Mouse (Mus musculus) olfactory bulb, adult 2 months (tissue): Measurements from ENCODE around the gene Tssk2. TPM values are rescaled to one million over a fixed set of nuclear protein-coding genes. Genes with fewer than 3 reads are reported as not detected.

Source experiments
- H3K27ac ChIP-seq: fragments of 200-500 bp; 2 replicates; pipeline ENCODE4 v1.5.1; 2012; ENCODE audit warnings: low read depth, low read length; ENCODE audit not compliant: insufficient read depth
- H3K4me1 ChIP-seq: fragments of 200-500 bp; 2 replicates; pipeline ENCODE4 v1.6.1; 2012; ENCODE audit warnings: low read length; ENCODE audit not compliant: control insufficient read depth, insufficient read depth
- H3K4me3 ChIP-seq: fragments of 200-500 bp; 2 replicates; pipeline ENCODE4 v1.5.1; 2012; ENCODE audit warnings: mild to moderate bottlenecking, low read depth, low read length, moderate library complexity; ENCODE audit not compliant: insufficient read depth
- CTCF ChIP-seq: fragments of 200-500 bp; IDR thresholded peaks from 2 replicates; pipeline ENCODE4 v1.5.1; 2012; ENCODE audit warnings: low read depth, mild to moderate bottlenecking, low read length, moderate library complexity; ENCODE audit not compliant: insufficient read depth
- POLR2A ChIP-seq: fragments of 200-500 bp; IDR thresholded peaks from 2 replicates; pipeline ENCODE4 v1.6.1; 2012; ENCODE audit warnings: mild to moderate bottlenecking, low read depth, low read length, moderate library complexity; ENCODE audit not compliant: insufficient read depth
- WGBS: fragments of 180-500 bp; shearing (Covaris S2); methylation state at CpG from one replicate; pipeline ENCODE4 v1.1.7; 2018; 5-methylcytosine and 5-hydroxymethylcytosine counted together
- polyA plus RNA-seq: library from polyadenylated mRNA; stranded (reverse); fragments of >200 nt; gene quantifications from 2 replicates; pipeline ENCODE4 v1.2.4, GENCODE M21; 2012; ENCODE audit warnings: low replicate concordance; ENCODE audit not compliant: missing spikeins, insufficient read depth, insufficient read length

Tssk2 gene
- polyA plus RNA-seq, 1 experiment = not detected

DNA sequence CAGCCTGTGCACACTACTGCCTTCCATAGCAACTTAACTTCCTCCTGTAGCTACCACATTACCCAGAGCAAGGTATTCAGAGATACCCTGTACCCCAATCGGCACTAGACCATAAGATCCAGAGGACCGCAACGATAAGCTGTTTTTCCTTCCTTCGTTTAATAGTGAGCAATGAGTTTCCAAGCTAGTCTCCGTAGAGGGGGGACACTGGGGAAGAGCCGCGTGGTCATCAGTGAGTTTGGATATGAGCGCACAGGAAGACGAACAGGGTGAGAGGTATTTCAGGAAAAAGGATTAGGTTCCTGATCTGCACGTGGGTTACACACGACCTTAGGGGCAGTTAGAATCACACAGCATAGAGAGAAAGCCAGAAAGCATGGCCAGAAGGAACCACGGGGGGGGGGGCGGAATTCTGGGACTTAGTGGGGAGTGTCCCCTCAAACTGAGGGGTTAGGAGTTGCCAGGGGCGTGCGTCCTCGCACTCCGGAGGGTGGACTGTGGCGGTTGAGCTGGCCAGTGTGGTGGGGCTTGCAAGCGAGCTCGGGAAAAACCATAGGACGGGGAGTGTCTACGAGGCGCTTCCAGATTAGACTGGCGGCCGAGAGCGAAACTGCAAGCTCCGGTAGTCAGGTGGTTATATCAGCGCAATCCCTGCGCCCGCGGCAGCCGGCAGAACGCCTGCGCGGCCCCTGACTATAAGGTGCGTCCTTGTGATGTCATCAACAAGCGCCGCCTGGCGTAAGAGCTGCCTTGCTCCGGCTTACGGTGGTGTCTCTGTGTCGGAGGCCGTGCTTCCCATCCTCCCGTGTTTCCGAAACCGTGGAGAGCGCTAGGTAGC is 23.1 kb downstream of the Tssk2 start:
- under 1% methylated on average over 46 of the region's 47 CpGs for WGBS

DNA sequence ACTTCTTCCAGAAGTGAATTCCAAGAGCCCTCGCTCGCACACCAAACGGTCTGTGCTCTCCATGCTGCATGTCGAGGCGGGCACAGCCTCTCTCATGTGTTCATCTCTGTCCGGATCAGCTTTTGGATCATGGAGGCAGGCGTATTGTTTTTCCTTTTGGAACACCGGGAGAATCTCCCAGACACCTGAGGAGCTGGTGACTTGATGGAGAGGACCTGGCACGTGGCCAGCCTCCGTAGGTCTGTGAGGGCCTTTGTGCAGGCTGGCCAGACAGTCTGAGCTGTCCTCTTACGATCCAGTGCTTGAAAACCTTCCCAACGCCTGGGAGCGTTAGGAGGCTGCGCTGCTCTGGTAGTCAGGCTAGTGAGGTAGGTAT is 23.7 kb downstream of the Tssk2 start:
- Histone ChIP-seq H3K4me1 (peaks cover 9% of the 10 kb centered on the region; the same call in 1 of the 2 replicates), H3K4me3 (peak overlapping the region; percentile 67), H3K27ac (peak overlapping the region; percentile 40)
- WGBS = under 1% methylated on average over 14 of the region's 14 CpGs
- no peak for TF ChIP-seq POLR2A
- no peak for TF ChIP-seq CTCF

More for the DNA sequence above, 23.1 kb downstream of the Tssk2 start:
- peak overlapping the region; percentile 86 for H3K27ac ChIP-seq
- H3K4me1 ChIP-seq = 0 out of 2 replicates have a peak, but pooled peaks cover 5% of the 10 kb centered on the region
- peak overlapping the region; percentile 67 for H3K4me3 ChIP-seq
- TF ChIP-seq CTCF (peak; percentile 92), POLR2A (peak; percentile 80; the same call in 1 of the 2 replicates)

DNA sequence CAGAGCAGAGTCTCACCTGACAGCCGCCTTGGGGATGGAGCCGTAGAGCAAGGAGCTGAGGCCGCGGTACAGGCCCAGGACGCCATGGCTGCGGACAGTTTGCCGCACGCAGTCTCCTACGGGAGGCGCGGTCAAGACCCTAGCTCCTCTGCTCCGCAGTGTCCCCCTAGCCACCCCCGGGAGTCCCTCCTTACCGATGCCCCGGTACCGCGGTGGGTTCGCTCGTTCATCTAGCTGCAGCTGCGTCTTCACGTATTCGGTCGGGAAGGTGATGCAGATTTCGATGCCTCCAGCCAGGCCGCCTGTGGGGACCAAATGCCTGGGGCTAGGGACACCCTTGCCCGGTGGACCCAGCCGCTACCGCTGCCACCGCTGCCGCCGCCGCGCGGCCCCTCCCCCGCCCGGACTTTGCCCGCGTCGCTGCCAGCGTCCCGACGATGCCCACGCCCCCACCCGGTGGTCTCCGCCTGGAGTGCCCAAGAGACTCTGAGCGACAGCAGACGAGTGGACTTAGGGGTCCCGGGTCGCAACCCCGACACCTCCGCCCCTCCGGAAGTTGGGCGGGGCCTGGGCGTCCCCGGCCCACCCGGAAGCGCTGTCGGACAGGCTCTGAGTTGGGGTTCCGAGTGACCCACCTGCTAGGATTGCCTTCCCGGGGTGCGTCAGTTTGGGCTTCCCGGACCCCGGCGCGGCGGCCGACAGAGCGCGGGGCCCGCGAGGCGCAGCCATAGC is 29.1 kb downstream of the Tssk2 start:
- Histone ChIP-seq H3K4me3 (peak overlapping the region; percentile 77), H3K4me1 (peaks cover 14% of the 10 kb centered on the region), H3K27ac (peak overlapping the region; percentile 38)
- TF ChIP-seq POLR2A (no peak; the same call in 1 of the 2 replicates), CTCF (no peak)
- WGBS = 1% methylated on average over 72 of the region's 72 CpGs

DNA sequence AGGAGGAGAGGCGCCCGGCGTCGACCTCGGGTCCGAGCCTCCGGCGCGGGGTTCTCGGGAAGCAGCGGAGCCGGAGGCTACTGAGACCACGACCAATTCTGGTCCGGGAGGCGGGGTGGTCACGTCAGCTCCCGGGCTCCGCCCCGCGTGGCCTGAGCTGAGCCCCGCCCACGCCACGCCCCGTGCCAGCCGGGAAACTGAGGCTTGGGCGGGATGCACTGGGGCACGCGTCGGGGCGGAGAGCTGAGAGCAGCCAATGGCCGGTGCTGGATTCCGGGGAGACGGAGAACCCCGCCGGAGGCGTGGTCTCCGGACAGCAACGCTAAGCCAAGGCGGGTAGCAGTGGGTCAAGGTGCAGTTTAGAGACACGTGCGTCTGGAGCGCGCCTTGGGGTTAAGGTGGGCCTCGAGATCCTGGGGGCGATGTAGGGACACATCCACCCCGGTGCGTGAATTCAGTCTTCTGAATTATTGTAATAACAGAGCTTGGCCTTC is 29.7 kb downstream of the Tssk2 start, which contains the start of gene Slc25a1:
TSS of gene Slc25a1 (minus strand) at position 133 of the 494 bp plus-strand sequence.
- H3K27ac ChIP-seq = peak within 1 kb of the TSS; percentile 38
- peaks cover 14% of the 10 kb centered on the region for H3K4me1 ChIP-seq
- peak; percentile 37; the same call in 1 of the 2 replicates for TF ChIP-seq POLR2A
- no peak for TF ChIP-seq CTCF
- H3K4me3 ChIP-seq = peak within 1 kb of the TSS; percentile 77
- WGBS = under 1% methylated on average over 47 of the region's 47 CpGs

DNA sequence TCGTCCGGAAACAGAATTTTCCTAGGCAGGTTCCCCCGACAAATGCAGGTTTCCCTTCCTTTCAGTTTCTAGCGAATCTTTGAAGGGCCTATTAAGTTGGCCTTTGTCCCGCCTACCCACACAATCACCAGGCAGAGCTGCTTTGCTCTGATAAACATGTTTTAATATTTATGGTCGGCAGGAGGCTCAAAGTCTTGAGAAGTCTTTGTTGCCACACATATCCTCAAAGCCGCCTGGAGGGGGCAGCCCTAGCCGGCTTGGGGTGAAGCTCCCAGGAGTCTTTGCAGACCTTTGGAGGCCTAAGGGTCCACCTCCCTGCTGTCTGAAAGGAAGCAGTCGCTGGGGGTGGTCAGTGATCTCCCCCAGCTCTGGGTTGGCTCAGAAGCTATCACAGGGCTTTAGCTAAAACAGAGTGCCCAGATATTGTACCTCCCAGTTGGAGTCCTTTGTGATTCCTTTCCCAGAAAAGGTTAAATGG is 30.2 kb downstream of the Tssk2 start:
- H3K4me1 ChIP-seq = peaks cover 14% of the 10 kb centered on the region
- H3K27ac ChIP-seq = peak overlapping the region; percentile 38
- TF ChIP-seq POLR2A (no peak), CTCF (peak; percentile 72)
- WGBS = under 1% methylated on average over 9 of the region's 9 CpGs
- peak overlapping the region; percentile 77 for H3K4me3 ChIP-seq

DNA sequence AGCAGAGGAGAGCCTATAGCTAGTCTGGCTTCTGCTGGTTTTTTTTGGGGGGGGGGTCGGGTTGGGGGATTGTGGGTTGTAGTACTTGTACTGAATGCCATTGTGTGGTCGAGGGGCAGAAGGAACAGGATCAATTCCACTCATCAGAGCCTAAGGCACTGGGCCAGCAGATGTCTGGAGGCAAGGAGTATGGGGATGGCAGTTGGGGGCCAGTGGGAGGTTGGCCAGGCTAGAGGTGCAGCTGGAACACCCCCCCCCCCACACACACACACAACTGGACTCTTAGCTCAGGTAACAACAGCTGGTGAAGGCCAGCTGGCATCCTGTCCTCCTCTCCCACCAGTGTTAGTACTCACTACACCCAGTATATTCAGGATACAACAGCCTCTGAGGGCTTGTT is 30.8 kb downstream of the Tssk2 start:
- peaks cover 14% of the 10 kb centered on the region for H3K4me1 ChIP-seq
- H3K27ac ChIP-seq = no peak overlapping the region
- WGBS = 9% methylated on average over 2 of the region's 2 CpGs
- no peak overlapping the region for H3K4me3 ChIP-seq
- TF ChIP-seq CTCF (no peak), POLR2A (no peak)

DNA sequence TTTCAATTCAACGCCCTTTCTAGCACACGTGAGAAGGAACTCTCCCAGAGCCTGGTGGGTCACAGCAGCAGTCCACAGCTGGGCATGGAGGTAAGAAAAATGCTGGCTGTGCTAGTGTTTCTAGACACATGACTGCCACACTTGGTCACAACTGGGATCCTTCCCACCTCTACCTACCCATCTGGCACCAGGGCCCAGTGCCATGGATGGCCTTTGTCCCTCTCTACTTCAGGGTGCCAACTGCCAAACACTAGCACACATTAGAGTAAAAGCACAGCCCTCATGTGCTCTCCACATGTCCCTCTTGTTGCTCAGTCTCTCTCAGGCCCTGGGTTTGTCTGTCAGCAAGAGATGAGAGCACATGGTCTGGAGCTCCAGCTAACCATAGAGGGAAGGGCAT is 31.2 kb downstream of the Tssk2 start:
- WGBS = 53% methylated on average over 2 of the region's 2 CpGs

DNA sequence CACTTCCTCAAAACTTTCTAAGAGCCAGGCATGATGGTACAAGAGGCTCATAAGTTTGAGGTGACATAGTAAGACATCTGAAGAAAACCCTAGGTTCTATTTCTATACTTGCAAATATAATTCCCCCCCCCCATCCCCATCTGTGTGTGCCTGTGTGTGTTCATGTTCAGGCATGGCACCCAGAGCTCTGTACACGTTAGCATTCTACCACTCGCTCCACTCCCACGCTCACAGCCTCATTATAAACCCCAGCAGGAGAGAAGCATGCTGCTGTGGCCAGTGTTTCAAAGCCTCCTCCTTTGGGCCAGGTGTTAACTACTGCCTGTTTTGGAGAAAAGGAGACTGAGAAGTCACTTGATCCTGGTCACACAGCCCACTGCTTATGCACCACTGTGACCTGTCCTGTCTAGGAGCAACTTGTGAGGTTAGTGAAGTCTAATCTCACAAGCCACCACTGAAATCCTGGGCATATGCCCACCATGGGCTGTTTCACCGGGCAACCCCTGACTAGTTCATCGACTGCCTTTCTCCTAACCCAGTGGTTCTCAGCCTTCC is 33.5 kb downstream of the Tssk2 start:
- Histone ChIP-seq H3K4me3 (no peak overlapping the region), H3K4me1 (peaks cover 11% of the 10 kb centered on the region), H3K27ac (no peak overlapping the region)
- 62% methylated on average over 5 of the region's 5 CpGs for WGBS
- no peak for TF ChIP-seq CTCF
- no peak for TF ChIP-seq POLR2A

More for the DNA sequence above, 31.2 kb downstream of the Tssk2 start:
- Histone ChIP-seq H3K27ac (no peak overlapping the region), H3K4me3 (no peak overlapping the region), H3K4me1 (peaks cover 14% of the 10 kb centered on the region)
- TF ChIP-seq POLR2A = no peak
- no peak for TF ChIP-seq CTCF

DNA sequence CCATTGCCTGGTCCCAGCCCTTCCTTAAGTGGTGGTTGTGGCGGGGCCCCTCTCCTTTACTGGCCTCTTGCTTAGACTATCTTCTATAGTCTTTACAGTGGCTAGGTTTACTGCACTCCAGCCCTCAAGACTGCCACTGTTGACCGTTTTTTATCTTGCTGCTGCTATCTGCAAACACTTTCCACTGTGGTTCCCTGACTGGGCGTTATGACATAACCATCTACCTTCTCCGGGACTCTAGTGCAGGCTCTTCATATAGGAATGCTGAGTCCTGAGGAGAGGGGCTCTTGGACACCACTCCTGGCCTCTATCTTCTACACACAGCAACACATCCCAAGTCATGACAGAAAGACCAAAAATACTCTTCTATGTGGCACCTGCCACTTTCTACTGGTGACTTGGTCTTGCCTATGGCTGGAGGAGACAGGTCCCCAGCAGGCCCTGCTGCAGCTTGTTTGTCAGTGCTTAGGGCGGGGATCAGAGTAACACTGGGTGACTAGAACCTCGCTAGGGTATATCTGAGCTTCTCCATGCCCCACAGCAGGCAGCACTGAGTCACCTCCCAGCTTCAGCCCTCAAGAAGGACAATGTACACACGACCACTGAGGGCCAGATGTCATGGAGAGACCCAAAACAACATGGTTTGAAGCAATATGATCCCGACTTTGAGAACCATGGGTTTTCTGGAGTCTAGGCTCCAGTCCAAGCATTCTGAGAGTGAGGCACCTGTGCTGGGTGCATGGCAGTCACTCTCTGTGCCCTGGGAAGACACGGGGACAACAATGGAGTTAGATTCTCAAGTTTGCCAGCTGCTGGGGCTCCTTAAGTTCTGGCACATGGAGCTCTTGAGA is 35.4 kb downstream of the Tssk2 start:
- Histone ChIP-seq H3K4me3 (no peak overlapping the region), H3K4me1 (peaks cover under 1% of the 10 kb centered on the region), H3K27ac (no peak overlapping the region)
- 73% methylated on average over 9 of the region's 9 CpGs for WGBS
- TF ChIP-seq POLR2A (no peak), CTCF (no peak)
